Mouse (Mus musculus): ENCODE data around the gene Hbb-y. TPM values are rescaled to one million over a fixed set of nuclear protein-coding genes. Genes with fewer than 3 reads are reported as not detected.

Gene Hbb-y
- polyA plus RNA-seq (2015; fragmentation: Nextera tagmentation; extraction: Ambion mirVana) = 6,754 and 6,825 TPM in 2 replicates

GRCm38 (mm10) chr7:103853090-103853489 is at the start of gene Hbb-y:
TSS of gene Hbb-y (minus strand) at chr7:103853216.
- Histone ChIP-seq H3K4me1 (no peaks in the 10 kb centered on the region), H3K4me3 (no peak within 1 kb of the TSS), H3K27ac (no peak within 1 kb of the TSS), H3K9me3 (no peaks in the 10 kb centered on the region), H3K4me2 (replicated peaks) (no peak within 1 kb of the TSS), H3K36me3 (no peaks in the 10 kb centered on the region), H3K27me3 (no peaks in the 10 kb centered on the region), H3K9ac (no peak within 1 kb of the TSS)
- 60% methylated on average over 2 of the region's 2 CpGs for WGBS
- ATAC-seq (ENCODE audit: low FRiP score, low read depth) = no peak

- H3K9ac ChIP-seq = no peak within 1 kb of the TSS
- no peaks in the 10 kb centered on the region for H3K36me3 ChIP-seq
- H3K27me3 ChIP-seq = no peaks in the 10 kb centered on the region
- no peak within 1 kb of the TSS for H3K4me2 ChIP-seq (replicated peaks)
- no peaks in the 10 kb centered on the region for H3K9me3 ChIP-seq
- WGBS = 72% methylated on average over 1 of the region's 1 CpGs
- H3K4me3 ChIP-seq = no peak within 1 kb of the TSS
- H3K27ac ChIP-seq = no peak within 1 kb of the TSS
- no peaks in the 10 kb centered on the region for H3K4me1 ChIP-seq
- no peak for ATAC-seq (ENCODE audit: low FRiP score, low read depth)
Measured at GRCm38 (mm10) chr7:103894385-103894784, 41.4 kb upstream of the Hbb-y start, which contains the start of gene Olfr64. TSS of gene Olfr64 (minus strand) at chr7:103894485.

- H3K4me2 ChIP-seq (replicated peaks) = no peak within 1 kb of the TSS
- H3K36me3 ChIP-seq = no peaks in the 10 kb centered on the region
- no peak within 1 kb of the TSS for H3K9ac ChIP-seq
- H3K4me1 ChIP-seq = no peaks in the 10 kb centered on the region
- H3K9me3 ChIP-seq = no peaks in the 10 kb centered on the region
- H3K27me3 ChIP-seq = no peaks in the 10 kb centered on the region
- no peak within 1 kb of the TSS for H3K27ac ChIP-seq
- H3K4me3 ChIP-seq = no peak within 1 kb of the TSS
- ATAC-seq (ENCODE audit: low FRiP score, low read depth) = no peak
Measured at GRCm38 (mm10) chr7:103886152-103886551, 33.1 kb upstream of the Hbb-y start, which contains the start of gene Olfr66. TSS of gene Olfr66 (minus strand) at chr7:103886252.

GRCm38 (mm10) chr7:103877093-103877492 is 24.1 kb upstream of the Hbb-y start:
- H3K4me1 ChIP-seq = no peaks in the 10 kb centered on the region
- H3K36me3 ChIP-seq = no peaks in the 10 kb centered on the region
- ATAC-seq (ENCODE audit: low FRiP score, low read depth) = no peak
- H3K4me2 ChIP-seq (replicated peaks) = no peak overlapping the region
- H3K27me3 ChIP-seq = no peaks in the 10 kb centered on the region
- no peak overlapping the region for H3K27ac ChIP-seq
- H3K4me3 ChIP-seq = no peak overlapping the region
- no peak overlapping the region for H3K9ac ChIP-seq
- H3K9me3 ChIP-seq = no peaks in the 10 kb centered on the region
- WGBS = 81% methylated on average over 2 of the region's 2 CpGs

- H3K27me3 ChIP-seq = no peaks in the 10 kb centered on the region
- no peak overlapping the region for H3K27ac ChIP-seq
- H3K4me2 ChIP-seq (replicated peaks) = no peak overlapping the region
- no peaks in the 10 kb centered on the region for H3K9me3 ChIP-seq
- no peaks in the 10 kb centered on the region for H3K36me3 ChIP-seq
- ATAC-seq (ENCODE audit: low FRiP score, low read depth) = no peak
- H3K4me1 ChIP-seq = no peaks in the 10 kb centered on the region
- WGBS = 46% methylated on average over 5 of the region's 5 CpGs
- no peak overlapping the region for H3K4me3 ChIP-seq
- H3K9ac ChIP-seq = no peak overlapping the region
Measured at GRCm38 (mm10) chr7:103874451-103874850, 21.4 kb upstream of the Hbb-y start.

- Histone ChIP-seq H3K27ac (no peak overlapping the region), H3K4me3 (no peak overlapping the region), H3K9ac (no peak overlapping the region), H3K4me2 (replicated peaks) (no peak overlapping the region), H3K27me3 (no peaks in the 10 kb centered on the region), H3K4me1 (no peaks in the 10 kb centered on the region), H3K36me3 (no peaks in the 10 kb centered on the region), H3K9me3 (no peaks in the 10 kb centered on the region)
- 7% methylated on average over 1 of the region's 1 CpGs for WGBS
- no peak for ATAC-seq (ENCODE audit: low FRiP score, low read depth)
Measured at GRCm38 (mm10) chr7:103873064-103873463, 20.0 kb upstream of the Hbb-y start.

- no peak overlapping the region for H3K4me3 ChIP-seq
- no peaks in the 10 kb centered on the region for H3K9me3 ChIP-seq
- no peaks in the 10 kb centered on the region for H3K4me1 ChIP-seq
- no peak overlapping the region for H3K4me2 ChIP-seq (replicated peaks)
- H3K36me3 ChIP-seq = no peaks in the 10 kb centered on the region
- ATAC-seq (ENCODE audit: low FRiP score, low read depth) = no peak
- H3K27me3 ChIP-seq = no peaks in the 10 kb centered on the region
- H3K27ac ChIP-seq = no peak overlapping the region
- H3K9ac ChIP-seq = no peak overlapping the region
Measured at GRCm38 (mm10) chr7:103870667-103871066, 17.7 kb upstream of the Hbb-y start.

GRCm38 (mm10) chr7:103865716-103866115 is 12.7 kb upstream of the Hbb-y start:
- H3K4me1 ChIP-seq = no peaks in the 10 kb centered on the region

GRCm38 (mm10) chr7:103861531-103861930 is 8.5 kb upstream of the Hbb-y start:
- H3K9ac ChIP-seq = no peak overlapping the region
- 79% methylated on average over 3 of the region's 3 CpGs for WGBS
- no peaks in the 10 kb centered on the region for H3K27me3 ChIP-seq
- ATAC-seq (ENCODE audit: low FRiP score, low read depth) = no peak
- no peak overlapping the region for H3K27ac ChIP-seq
- no peaks in the 10 kb centered on the region for H3K9me3 ChIP-seq
- H3K4me3 ChIP-seq = no peak overlapping the region
- H3K4me1 ChIP-seq = no peaks in the 10 kb centered on the region
- H3K36me3 ChIP-seq = no peaks in the 10 kb centered on the region
- no peak overlapping the region for H3K4me2 ChIP-seq (replicated peaks)

More at GRCm38 (mm10) chr7:103865716-103866115, 12.7 kb upstream of the Hbb-y start:
- Histone ChIP-seq H3K36me3 (no peaks in the 10 kb centered on the region), H3K4me3 (no peak overlapping the region), H3K9ac (no peak overlapping the region), H3K27me3 (no peaks in the 10 kb centered on the region), H3K9me3 (no peaks in the 10 kb centered on the region), H3K4me2 (replicated peaks) (no peak overlapping the region), H3K27ac (no peak overlapping the region)
- no peak for ATAC-seq (ENCODE audit: low FRiP score, low read depth)

- Histone ChIP-seq H3K4me2 (replicated peaks) (no peak overlapping the region), H3K27ac (no peak overlapping the region), H3K4me3 (no peak overlapping the region), H3K4me1 (no peaks in the 10 kb centered on the region), H3K27me3 (no peaks in the 10 kb centered on the region), H3K9me3 (no peaks in the 10 kb centered on the region), H3K9ac (no peak overlapping the region), H3K36me3 (no peaks in the 10 kb centered on the region)
- WGBS = 56% methylated on average over 1 of the region's 1 CpGs
- ATAC-seq (ENCODE audit: low FRiP score, low read depth) = no peak; the same call in 1 of the 2 replicates
Measured at GRCm38 (mm10) chr7:103860855-103861254, 7.8 kb upstream of the Hbb-y start.

GRCm38 (mm10) chr7:103859076-103859475 is 6.1 kb upstream of the Hbb-y start:
- WGBS = 59% methylated on average over 2 of the region's 2 CpGs
- no peaks in the 10 kb centered on the region for H3K36me3 ChIP-seq
- no peak overlapping the region for H3K27ac ChIP-seq
- no peak overlapping the region for H3K4me2 ChIP-seq (replicated peaks)
- no peaks in the 10 kb centered on the region for H3K9me3 ChIP-seq
- no peak overlapping the region for H3K9ac ChIP-seq
- no peak for ATAC-seq (ENCODE audit: low FRiP score, low read depth)
- no peaks in the 10 kb centered on the region for H3K4me1 ChIP-seq
- no peaks in the 10 kb centered on the region for H3K27me3 ChIP-seq
- H3K4me3 ChIP-seq = no peak overlapping the region

GRCm38 (mm10) chr7:103854669-103855068 is 1.7 kb upstream of the Hbb-y start:
- no peaks in the 10 kb centered on the region for H3K4me1 ChIP-seq
- H3K9ac ChIP-seq = no peak overlapping the region
- H3K27me3 ChIP-seq = no peaks in the 10 kb centered on the region
- H3K4me2 ChIP-seq (replicated peaks) = no peak overlapping the region
- WGBS = 63% methylated on average over 1 of the region's 1 CpGs
- no peak for ATAC-seq (ENCODE audit: low FRiP score, low read depth)
- H3K4me3 ChIP-seq = no peak overlapping the region
- no peaks in the 10 kb centered on the region for H3K36me3 ChIP-seq
- H3K9me3 ChIP-seq = no peaks in the 10 kb centered on the region
- no peak overlapping the region for H3K27ac ChIP-seq

- Histone ChIP-seq H3K36me3 (no peaks in the 10 kb centered on the region), H3K4me2 (replicated peaks) (no peak overlapping the region), H3K4me1 (no peaks in the 10 kb centered on the region), H3K27me3 (no peaks in the 10 kb centered on the region), H3K9ac (no peak overlapping the region), H3K9me3 (no peaks in the 10 kb centered on the region), H3K4me3 (no peak overlapping the region), H3K27ac (no peak overlapping the region)
- 51% methylated on average over 2 of the region's 2 CpGs for WGBS
- no peak for ATAC-seq (ENCODE audit: low FRiP score, low read depth)
Measured at GRCm38 (mm10) chr7:103844525-103845325, 8.3 kb downstream of the Hbb-y start.

Data from limb, embryonic 13.5 days (tissue).